Mouse (Mus musculus) cerebellum, adult 9-11 months (tissue): Measurements from ENCODE around the gene Rab3c.
A peak's percentile ranks its signal among the peaks of the same experiment; 100 is the strongest.

Source experiments
- DNase-seq: peaks from one replicate; pipeline ENCODE4 v3.0.0; 2022

The Rab3c gene

GRCm38 (mm10) chr13:110280563-110281144 lies at the start of gene Rab3c:
Gene Rab3c (minus strand): TSS chr13:110280996.
- DNase-seq: peak; percentile 57

- DNase-seq: peak; percentile 14
Measured at GRCm38 (mm10) chr13:110318746-110319145, 38.0 kb upstream of the Rab3c start.

- no peak for DNase-seq
Measured at GRCm38 (mm10) chr13:110307188-110307587, 26.4 kb upstream of the Rab3c start.

- DNase-seq: no peak
Measured at GRCm38 (mm10) chr13:110297112-110297511, 16.3 kb upstream of the Rab3c start.

- DNase-seq: no peak
Measured at GRCm38 (mm10) chr13:110288499-110288898, 7.7 kb upstream of the Rab3c start.

- no peak for DNase-seq
Measured at GRCm38 (mm10) chr13:110283781-110284180, 3.0 kb upstream of the Rab3c start.

GRCm38 (mm10) chr13:110280028-110280562 lies 701 bp downstream of the Rab3c start:
- DNase-seq: peak; percentile 90

- no peak for DNase-seq
Measured at GRCm38 (mm10) chr13:110278976-110279736, 1.6 kb downstream of the Rab3c start.

GRCm38 (mm10) chr13:110277709-110278108 lies 3.1 kb downstream of the Rab3c start:
- DNase-seq: no peak

GRCm38 (mm10) chr13:110275471-110275870 lies 5.3 kb downstream of the Rab3c start:
- no peak for DNase-seq

- DNase-seq: no peak
Measured at GRCm38 (mm10) chr13:110260649-110261048, 20.1 kb downstream of the Rab3c start.

- no peak for DNase-seq
Measured at GRCm38 (mm10) chr13:110251453-110251852, 29.3 kb downstream of the Rab3c start.

- no peak for DNase-seq
Measured at GRCm38 (mm10) chr13:110248481-110248880, 32.3 kb downstream of the Rab3c start.

- DNase-seq: no peak
Measured at GRCm38 (mm10) chr13:110238970-110239369, 41.8 kb downstream of the Rab3c start.

GRCm38 (mm10) chr13:110237209-110237935 lies 43.4 kb downstream of the Rab3c start:
- DNase-seq: peak; percentile 39

GRCm38 (mm10) chr13:110233364-110233763 lies 47.4 kb downstream of the Rab3c start:
- no peak for DNase-seq

- DNase-seq: no peak
Measured at GRCm38 (mm10) chr13:110231086-110231688, 49.6 kb downstream of the Rab3c start.

- no peak for DNase-seq
Measured at GRCm38 (mm10) chr13:110230046-110230445, 50.8 kb downstream of the Rab3c start.

- no peak for DNase-seq
Measured at GRCm38 (mm10) chr13:110219195-110219594, 61.6 kb downstream of the Rab3c start.

- DNase-seq: no peak
Measured at GRCm38 (mm10) chr13:110218497-110218896, 62.3 kb downstream of the Rab3c start.

GRCm38 (mm10) chr13:110211526-110212075 lies 69.2 kb downstream of the Rab3c start:
- no peak for DNase-seq

GRCm38 (mm10) chr13:110198906-110199305 lies 81.9 kb downstream of the Rab3c start:
- DNase-seq: no peak

GRCm38 (mm10) chr13:110190039-110190438 lies 90.8 kb downstream of the Rab3c start:
- DNase-seq: no peak
